ENCODE assay signal across 26 mouse cellular contexts in the genomic region with DNA sequence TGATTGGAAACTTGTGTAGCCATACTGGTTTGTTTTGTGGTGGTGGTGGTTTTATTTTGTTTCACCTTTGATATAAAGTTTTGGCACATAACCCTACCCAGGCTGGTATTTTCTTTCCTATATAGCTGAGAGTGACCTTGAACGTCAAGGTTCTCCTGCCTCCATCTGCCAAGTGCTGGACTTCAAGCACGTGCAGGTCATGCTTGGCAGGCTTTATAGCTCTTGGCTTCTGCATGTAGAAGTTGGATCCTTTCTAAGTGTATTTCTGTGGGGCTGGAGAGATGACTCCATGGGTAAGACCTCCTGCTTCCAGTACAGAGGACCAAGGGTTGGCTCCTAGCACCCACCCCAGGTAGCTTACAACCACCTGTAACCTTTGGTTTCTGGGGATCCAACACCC. TPM values are rescaled to one million over a fixed set of nuclear protein-coding genes. Genes with fewer than 3 reads are reported as not detected.
A peak's percentile ranks its signal among the peaks of the same experiment; 100 is the strongest.
DNase-seq lines count a peak whose midpoint lies in the region.
"Had no signal": no experiment of that assay in that cellular context is flagged by ENCODE, and none has a peak within 500 bp of the region (broad histone marks: within the 10 kb centered on the region; RNA-seq: fewer than 3 reads in every experiment).

No protein-coding gene starts in this region.

- H3K4me3 ChIP-seq in heart, embryonic 10.5 days: no peak overlapping the region
- H3K4me3 ChIP-seq: forebrain, embryonic 10.5 days; limb, embryonic 10.5 days; liver, embryonic 15.5 days; lung, embryonic 15.5 days; midbrain, embryonic 10.5 days; myocyte; neural tube, embryonic 13.5 days had no signal

- no peaks in the 10 kb centered on the region for H3K9me3 ChIP-seq in heart, embryonic 10.5 days
- H3K9me3 ChIP-seq: forebrain, embryonic 10.5 days; G1E; limb, embryonic 10.5 days; liver, embryonic 15.5 days; lung, embryonic 15.5 days; midbrain, embryonic 10.5 days; neural tube, embryonic 13.5 days had no signal

- 87% methylated on average over 2 of the region's 2 CpGs for WGBS in heart, embryonic 10.5 days

- intact Hi-C loops in heart, postnatal 25 days (cut with DNase I): no loop called here

- peak; percentile 12 for DNase-seq in heart, adult 8-10 months (ENCODE audit: low spot score)
- no peak for DNase-seq in heart, postnatal 25 days (ENCODE audit: low spot score)
- DNase-seq in heart, embryonic 10.5 days (ENCODE audit: low spot score): peak; percentile 50
- peak; percentile 35 to 59 for DNase-seq in kidney, adult 8-10 months
- peak; percentile 41 to 72 for DNase-seq in kidney, postnatal 25 days
- DNase-seq in right cerebral cortex, postnatal 10 days (ENCODE audit: low spot score in 2 of 2): no peak
- no peak for DNase-seq in thymus, adult 18-20 months
- DNase-seq: B cell, adult 2 months; cerebellum, adult 18-20 months; cerebellum, postnatal 14 days; forebrain, postnatal 0 days; gastrocnemius, postnatal 14 days; liver; lung, postnatal 4 days; thymus, postnatal 14 days had no signal

- H3K36me3 ChIP-seq in heart, embryonic 10.5 days: peaks cover 14% of the 10 kb centered on the region

- no peak overlapping the region for H3K27ac ChIP-seq in heart, embryonic 10.5 days
- H3K27ac ChIP-seq: forebrain, embryonic 10.5 days; hindbrain, embryonic 14.5 days; limb, embryonic 10.5 days; liver, embryonic 15.5 days; lung, embryonic 15.5 days; midbrain, embryonic 10.5 days; neural tube, embryonic 13.5 days had no signal

- no peaks in the 10 kb centered on the region for H3K27me3 ChIP-seq in heart, embryonic 10.5 days (ENCODE audit: insufficient read depth, poor library complexity, severe bottlenecking)
- H3K27me3 ChIP-seq: CH12.LX; liver, embryonic 15.5 days; lung, embryonic 15.5 days; neural tube, embryonic 13.5 days; Patski had no signal

- no peaks in the 10 kb centered on the region for H3K4me1 ChIP-seq in heart, embryonic 10.5 days
- H3K4me1 ChIP-seq: forebrain, embryonic 10.5 days; limb, embryonic 10.5 days; liver, embryonic 15.5 days; lung, embryonic 15.5 days; midbrain, embryonic 10.5 days; neural tube, embryonic 13.5 days had no signal

RNA-seq across cellular contexts. Expression of a gene that starts 47.8 kb away (rescaled TPM):
- total RNA-seq in heart, adult 8-10 months (2022): 10 to 100 TPM; 15.7 to 25.5 (median 21.1) TPM
- 10 to 100 TPM; 19.0 to 26.9 TPM for total RNA-seq in heart, postnatal 25 days (2021)
- 2.8 and 4.9 TPM in 2 replicates for polyA plus RNA-seq in heart, embryonic 10.5 days (2016; fragmentation: Nextera tagmentation; extraction: Ambion mirVana)

Comparison
In these comparisons a context has a peak if more than half of its experiments do, and no peak if none do; other contexts are left out.
1. DNase-seq: peak in heart, adult 8-10 months (single experiment), heart, embryonic 10.5 days (single experiment), kidney, adult 8-10 months (2 of 2) and kidney, postnatal 25 days (2 of 2); none in heart, postnatal 25 days (single experiment), right cerebral cortex, postnatal 10 days (0 of 2) and thymus, adult 18-20 months (0 of 2).